Mouse (Mus musculus): Measurements from ENCODE around the gene Gcg.

GRCm38 (mm10) chr2:62507130-62507529 is 23.7 kb upstream of the Gcg start:
- TF ChIP-seq CTCF (IDR thresholded peaks at IDR 0.05; ENCODE audit: low read depth): no peak
- TF ChIP-seq EP300 (IDR thresholded peaks at IDR 0.05; ENCODE audit: low read depth): no peak

Data from liver, embryonic 14.5 days (tissue).